Mouse (Mus musculus) Patski (cell line): Measurements from ENCODE around the gene Kng1. TPM values are rescaled to one million over a fixed set of nuclear protein-coding genes. Genes with fewer than 3 reads are reported as not detected.
"Not testable (repeated sequence)": the region's sequence is repeated elsewhere in the genome, so short reads cannot be mapped to it uniquely, and the experiment has no call there.

Experiments
- ATAC-seq: fragments of 100-300 bp; one replicate; pipeline ENCODE4 v1.8.0; 2021
- CTCF ChIA-PET: fragments of 350-600 bp; sonication (Branson Sonifier 250); formaldehyde crosslinking; loops from one replicate; lab custom pipeline; 2022; ENCODE audit warnings: inconsistent platforms; lab: Charles Lee
- POLR2A ChIA-PET: fragments of 350-600 bp; sonication (Branson Sonifier 250); formaldehyde crosslinking; loops from one replicate; lab custom pipeline; 2022; ENCODE audit warnings: antibody characterized with exemption, inconsistent platforms; lab: Charles Lee
- DNase-seq: peaks from one replicate; pipeline ENCODE4 v3.0.0-alpha.2; 2011; ENCODE audit warnings: low read depth, low spot score
- H3K27me3 ChIP-seq: fragments of 371-371 bp; one replicate; pipeline ENCODE4 v1.5.1; 2021
- CTCF ChIP-seq: fragments of 100-300 bp; IDR thresholded peaks from one replicate; pipeline ENCODE4 v1.5.1; 2021
- in situ Hi-C: fragments of 300-500 bp; cut with MboI; formaldehyde crosslinking; loops from 3 replicates; pipeline ENCODE4 v1.11.1; 2018; ENCODE audit warnings: low pct_unique_long_range_greater_than_20kb, mixed read lengths
- polyA plus RNA-seq: library from polyadenylated mRNA; unstranded; gene quantifications from one replicate; pipeline ENCODE4 v1.2.3, GENCODE M21; 2021

The Kng1 gene
- 9.8 TPM for polyA plus RNA-seq

DNA sequence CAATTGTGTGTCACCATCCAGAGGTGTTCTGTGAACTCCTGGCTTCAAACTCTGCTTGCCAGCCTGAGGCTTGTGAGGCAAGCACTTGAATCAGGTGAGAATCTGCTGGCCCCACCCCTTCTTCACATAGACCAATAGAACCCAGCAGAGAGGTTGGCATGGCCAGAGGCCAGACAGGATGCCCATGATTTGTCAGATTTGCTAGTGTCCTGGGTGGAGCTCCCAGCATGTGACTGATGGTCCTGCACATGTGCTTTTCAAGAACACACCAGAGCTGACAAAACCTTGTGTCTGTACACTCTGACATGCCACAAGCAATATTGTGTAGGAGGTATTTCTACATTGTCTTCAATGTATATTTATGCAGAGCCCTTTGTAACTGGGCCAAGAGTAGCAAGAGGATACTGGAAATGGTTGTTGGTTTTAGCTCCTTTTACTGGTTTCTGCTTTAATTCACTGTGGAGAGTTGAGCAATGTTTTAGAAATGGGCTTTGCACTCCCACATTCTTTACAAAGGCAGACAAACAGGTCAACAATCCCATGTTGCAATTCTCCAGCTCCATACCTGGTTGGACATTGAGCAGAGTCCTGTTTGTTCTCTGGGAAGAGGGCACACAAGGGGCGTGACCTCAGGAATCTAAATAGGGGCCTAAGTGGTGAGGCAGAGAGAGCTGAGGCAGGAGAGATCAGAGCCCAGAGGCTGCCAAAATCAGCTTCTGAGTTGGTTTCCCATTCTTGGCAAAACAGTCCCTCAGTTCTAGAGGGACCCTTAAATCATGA is at the start of gene Kng1:
Gene Kng1 (plus strand): TSS at position 198 of the 780 bp plus-strand sequence.
- CTCF ChIA-PET, DNase-seq, ATAC-seq, POLR2A ChIA-PET, in situ Hi-C loops, H3K27me3 ChIP-seq: not testable (repeated sequence)

DNA sequence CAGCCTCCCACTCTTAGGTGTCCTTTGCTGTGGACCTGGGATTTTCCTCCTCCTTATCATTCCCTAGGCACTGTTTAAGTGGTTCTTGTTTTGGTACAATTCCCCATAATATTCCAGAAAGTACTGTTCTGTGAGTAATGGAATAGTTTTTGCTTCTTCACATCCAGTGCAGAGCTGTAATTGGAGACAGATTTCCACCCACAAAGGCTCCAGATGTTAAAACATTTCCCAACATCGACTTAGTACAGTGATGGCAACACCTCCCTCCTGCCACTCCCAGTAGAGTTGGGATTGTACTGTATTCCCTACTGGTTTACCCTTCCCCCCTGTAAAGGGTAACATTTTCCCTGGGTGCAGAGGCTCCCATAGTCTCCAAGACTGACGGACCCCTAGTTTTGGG is 43.9 kb upstream of the Kng1 start:
- ATAC-seq, CTCF ChIA-PET, H3K27me3 ChIP-seq, POLR2A ChIA-PET, DNase-seq, in situ Hi-C loops: not testable (repeated sequence)

GRCm38 (mm10) chr16:23014645-23015044 is 43.0 kb upstream of the Kng1 start:
- in situ Hi-C loops, DNase-seq, H3K27me3 ChIP-seq, POLR2A ChIA-PET, CTCF ChIA-PET, ATAC-seq: not testable (repeated sequence)

DNA sequence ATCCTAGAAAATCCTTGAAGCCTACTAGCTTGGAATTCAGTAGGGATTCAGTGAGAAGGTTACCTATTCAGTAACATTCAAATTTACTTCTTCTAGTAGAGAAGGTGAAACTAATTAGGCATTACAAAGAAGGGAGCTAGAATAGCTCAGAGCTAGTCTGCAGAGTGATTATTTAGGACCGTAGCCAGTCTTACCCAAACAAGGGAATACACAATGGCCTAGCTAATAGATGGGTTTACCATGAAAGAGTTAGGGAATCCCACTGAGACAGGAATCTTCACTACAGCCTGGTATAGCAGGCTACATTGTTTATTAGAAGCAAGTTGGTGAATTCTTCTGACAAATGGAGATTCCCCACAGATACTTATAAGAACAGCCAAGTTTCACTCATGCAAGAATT is 37.1 kb upstream of the Kng1 start:
- ATAC-seq, DNase-seq, POLR2A ChIA-PET, H3K27me3 ChIP-seq: not testable (repeated sequence)
- CTCF ChIA-PET: interaction anchor here (0.8 kb wide), 1 partner anchor 50 kb away, joined by 3 read pairs; no protein-coding TSS in a partner anchor
- in situ Hi-C loops: loop anchor here (5.0 kb wide), 1 partner anchor 42 kb away; no protein-coding TSS in a partner anchor

GRCm38 (mm10) chr16:23025111-23025510 is 32.6 kb upstream of the Kng1 start:
- ChIA-PET POLR2A (no interaction called here), CTCF (interaction anchor here (1.3 kb wide), 1 partner anchor 147 kb away, joined by 3 read pairs; no protein-coding TSS in a partner anchor)
- no peak for TF ChIP-seq CTCF
- H3K27me3 ChIP-seq: no peaks in the 10 kb centered on the region
- ATAC-seq (no peak), DNase-seq (no peak)
- in situ Hi-C loops: no loop called here

DNA sequence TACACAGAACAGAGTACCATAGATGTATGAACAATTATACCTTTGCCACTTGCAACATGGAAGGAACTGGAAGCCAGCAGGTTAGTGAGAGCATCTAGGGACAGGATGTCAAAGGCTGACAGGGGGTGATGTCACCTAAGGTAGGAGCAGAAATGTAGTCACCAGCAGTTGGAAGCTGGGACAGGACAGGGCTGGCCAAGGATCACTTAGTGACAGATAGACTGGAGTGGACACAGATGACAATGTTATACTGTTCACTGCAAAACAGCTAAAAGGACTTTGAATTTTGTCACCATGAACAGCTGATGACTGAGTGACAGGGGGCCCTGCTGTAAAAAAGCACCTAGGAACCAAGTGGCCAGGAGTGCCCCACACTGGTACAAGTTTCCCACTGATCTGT is 31.1 kb upstream of the Kng1 start:
- no peak for DNase-seq
- in situ Hi-C loops: no loop called here
- ChIA-PET POLR2A (no interaction called here), CTCF (no interaction called here)
- no peak for ATAC-seq
- TF ChIP-seq CTCF: no peak
- H3K27me3 ChIP-seq: no peaks in the 10 kb centered on the region

DNA sequence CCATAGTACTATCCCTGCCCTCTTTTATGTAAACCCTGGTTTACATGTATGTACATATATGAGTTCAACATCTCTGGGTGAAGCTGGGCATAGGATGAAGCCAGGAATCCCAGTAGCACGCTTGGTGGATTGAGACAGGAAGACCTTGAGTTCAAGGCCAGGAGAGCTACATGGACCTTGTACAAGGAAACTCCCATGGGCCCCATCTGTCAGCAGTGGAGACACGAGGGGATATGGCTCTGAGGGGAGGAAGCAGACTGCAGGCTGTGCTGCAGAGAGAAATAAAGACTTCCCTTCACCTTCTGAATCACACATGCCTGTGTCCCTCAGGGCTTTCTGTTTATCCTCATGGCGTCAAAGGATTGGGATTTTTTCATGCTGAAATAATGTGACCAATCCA is 30.3 kb upstream of the Kng1 start:
- in situ Hi-C loops, ATAC-seq, H3K27me3 ChIP-seq, POLR2A ChIA-PET, DNase-seq, CTCF ChIA-PET: not testable (repeated sequence)

DNA sequence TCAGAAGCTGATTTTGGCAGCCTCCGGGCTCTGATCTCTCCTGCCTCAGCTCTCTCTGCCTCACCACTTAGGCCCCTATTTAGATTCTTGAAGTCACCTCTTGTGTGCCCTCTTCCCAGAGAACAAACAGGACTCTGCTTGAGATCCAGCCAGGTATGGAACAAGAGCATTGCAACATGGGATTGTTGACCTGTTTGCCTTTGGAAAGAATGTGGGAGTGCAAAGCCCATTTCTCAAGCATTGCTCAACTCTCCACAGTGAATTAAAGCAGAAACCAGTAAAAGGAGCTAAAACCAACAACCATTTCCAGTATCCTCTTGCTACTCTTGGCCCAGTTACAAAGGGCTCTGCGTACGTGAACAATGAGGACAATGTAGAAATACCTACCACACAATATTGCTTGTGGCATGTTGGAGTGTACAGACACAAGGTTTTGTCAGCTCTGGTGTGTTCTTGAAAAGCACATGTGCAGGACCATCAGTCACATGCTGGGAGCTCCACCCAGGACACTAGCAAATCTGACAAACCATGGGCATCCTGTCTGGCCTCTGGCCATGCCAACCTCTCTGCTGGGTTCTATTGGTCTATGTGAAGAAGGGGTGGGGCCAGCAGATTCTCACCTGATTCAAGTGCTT is 28.6 kb upstream of the Kng1 start, which contains the start of gene Kng2:
Gene Kng2 (minus strand): TSS at position 517 of the 635 bp plus-strand sequence.
- peak; percentile 61 for ATAC-seq
- DNase-seq, CTCF ChIA-PET, in situ Hi-C loops, H3K27me3 ChIP-seq, POLR2A ChIA-PET: not testable (repeated sequence)

- ATAC-seq (no peak), DNase-seq (no peak)
- ChIA-PET CTCF (interaction anchor here (1.0 kb wide), 1 partner anchor 67 kb away, joined by 3 read pairs; no protein-coding TSS in a partner anchor), POLR2A (interaction anchor here (0.9 kb wide), 1 partner anchor 151 kb away, joined by 4 read pairs; no protein-coding TSS in a partner anchor)
- H3K27me3 ChIP-seq: no peaks in the 10 kb centered on the region
- no peak for TF ChIP-seq CTCF
- in situ Hi-C loops: no loop called here
Measured at GRCm38 (mm10) chr16:23030673-23031435, 26.8 kb upstream of the Kng1 start.

DNA sequence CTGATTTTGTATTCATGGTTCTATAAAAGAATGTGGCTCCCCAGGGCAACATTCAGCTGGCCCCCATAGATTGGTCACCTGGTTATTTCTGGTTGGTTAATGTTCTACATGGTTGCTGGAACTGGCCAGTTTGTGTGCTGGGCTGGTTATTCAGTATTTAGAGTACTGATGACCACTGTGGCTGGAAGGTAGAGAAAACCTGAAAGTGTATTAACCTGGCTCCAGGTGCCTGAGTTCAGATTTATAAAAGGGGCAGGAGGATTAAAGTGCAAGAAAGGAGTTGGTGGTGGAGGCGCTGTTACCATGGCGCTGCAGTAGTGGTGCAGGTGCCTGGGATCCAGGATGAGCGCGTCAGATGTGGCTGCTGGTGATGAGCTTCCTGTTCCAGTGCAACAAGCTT is 24.0 kb upstream of the Kng1 start:
- DNase-seq (no peak), ATAC-seq (no peak)
- no peaks in the 10 kb centered on the region for H3K27me3 ChIP-seq
- no peak for TF ChIP-seq CTCF
- POLR2A ChIA-PET: interaction anchor here (0.7 kb wide), 1 partner anchor 9 kb away, joined by 3 read pairs; no protein-coding TSS in a partner anchor
- in situ Hi-C loops: no loop called here
- CTCF ChIA-PET: no interaction called here
